Mouse (Mus musculus) lung, postnatal 0 days (tissue): Measurements from ENCODE around the gene Cnmd. TPM values are rescaled to one million over a fixed set of nuclear protein-coding genes. Genes with fewer than 3 reads are reported as not detected.

Source experiments
- ATAC-seq: fragments of 200-750 bp; cut with Nextera tagmentation; 2 replicates; pipeline ENCODE4 v1.8.0; 2017; ENCODE audit warnings: moderate library complexity
- DNase-seq: peaks from one replicate; pipeline ENCODE4 v3.0.0-alpha.2; 2016; ENCODE audit warnings: low spot score
- H3K27ac ChIP-seq: fragments of 300-500 bp; sonication (generic); 2 replicates; pipeline ENCODE4 v1.5.1; 2014; ENCODE audit warnings: antibody characterized with exemption, mild to moderate bottlenecking, low read length, mixed read lengths
- H3K27me3 ChIP-seq: fragments of 300-500 bp; sonication (generic); replicated peaks from 2 replicates; pipeline ENCODE4 v1.6.1; 2014; ENCODE audit warnings: low read length, mixed read lengths; ENCODE audit not compliant: insufficient read depth
- H3K36me3 ChIP-seq: fragments of 300-500 bp; sonication (generic); 2 replicates; pipeline ENCODE4 v1.6.1; 2014; ENCODE audit warnings: low read length, mixed read lengths; ENCODE audit not compliant: insufficient read depth
- H3K4me1 ChIP-seq: fragments of 300-500 bp; sonication (generic); 2 replicates; pipeline ENCODE4 v1.6.1; 2014; ENCODE audit warnings: antibody characterized with exemption, low read depth, low read length, mixed read lengths; ENCODE audit not compliant: insufficient read depth
- H3K4me2 ChIP-seq: fragments of 300-500 bp; sonication (generic); replicated peaks from 2 replicates; pipeline ENCODE4 v1.6.1; 2014; ENCODE audit warnings: low read depth, mild to moderate bottlenecking, low read length, moderate library complexity, mixed read lengths
- H3K4me3 ChIP-seq: fragments of 300-500 bp; sonication (generic); 2 replicates; pipeline ENCODE4 v1.5.1; 2014; ENCODE audit warnings: low read depth, low read length
- H3K9ac ChIP-seq: fragments of 300-500 bp; sonication (generic); replicated peaks from 2 replicates; pipeline ENCODE4 v1.6.1; 2014; ENCODE audit warnings: low read depth, mild to moderate bottlenecking
- H3K9me3 ChIP-seq: fragments of 300-500 bp; sonication (generic); 2 replicates; pipeline ENCODE4 v1.6.1; 2016; ENCODE audit warnings: low read length, mixed read lengths
- CTCF ChIP-seq: IDR thresholded peaks from 2 replicates; pipeline ENCODE4 v1.5.1; 2016; ENCODE audit warnings: antibody characterized with exemption, mild to moderate bottlenecking
- EP300 ChIP-seq: IDR thresholded peaks from 2 replicates; pipeline ENCODE4 v1.6.1; 2016; ENCODE audit warnings: antibody characterized with exemption, mild to moderate bottlenecking, control low read depth
- WGBS: fragments of 180-500 bp; shearing (Covaris S2); extraction: QIAGEN DNeasy Blood & Tissue Kit; methylation state at CpG from one replicate; pipeline ENCODE4 v1.1.7; 2014; 5-methylcytosine and 5-hydroxymethylcytosine counted together
- polyA plus RNA-seq: library from polyadenylated mRNA; unstranded; fragments of >200 nt; fragmentation: Nextera tagmentation; extraction: Ambion mirVana; gene quantifications from 2 replicates; pipeline ENCODE4 v1.2.1, GENCODE M21; 2015

Gene Cnmd
- polyA plus RNA-seq, 1 experiment from 2014 or later: 0.26 TPM

DNA sequence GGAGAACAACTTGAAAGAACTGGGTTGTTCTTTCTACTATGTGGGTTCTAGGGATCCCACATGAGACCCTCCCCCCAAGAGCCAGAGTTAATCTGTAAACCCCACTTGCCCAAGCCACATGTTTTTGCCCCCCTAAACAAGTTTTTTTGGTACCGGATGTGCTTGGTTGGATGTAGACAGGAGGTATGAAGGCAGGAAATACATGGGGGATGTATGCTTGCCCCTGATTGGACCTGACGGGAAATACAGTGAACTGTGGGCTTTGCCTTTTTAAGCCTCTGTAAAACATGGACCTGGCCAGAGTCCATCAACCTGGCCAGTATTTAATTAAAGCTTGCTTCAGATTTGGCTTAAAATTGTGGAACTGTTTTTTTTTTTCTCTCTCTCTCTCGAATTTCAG, 12.3 kb downstream of the Cnmd start:
- TF ChIP-seq CTCF (no peak), EP300 (no peak)
- H3K27ac ChIP-seq: no peak overlapping the region
- H3K36me3 ChIP-seq: no peaks in the 10 kb centered on the region
- H3K9me3 ChIP-seq: no peaks in the 10 kb centered on the region
- H3K4me3 ChIP-seq: no peak overlapping the region
- H3K4me1 ChIP-seq: no peaks in the 10 kb centered on the region
- ATAC-seq (no peak), DNase-seq (no peak)
- H3K9ac ChIP-seq: no peak overlapping the region
- H3K27me3 ChIP-seq: no peaks in the 10 kb centered on the region
- WGBS: 38% methylated on average over 3 of the region's 3 CpGs
- no peak overlapping the region for H3K4me2 ChIP-seq

DNA sequence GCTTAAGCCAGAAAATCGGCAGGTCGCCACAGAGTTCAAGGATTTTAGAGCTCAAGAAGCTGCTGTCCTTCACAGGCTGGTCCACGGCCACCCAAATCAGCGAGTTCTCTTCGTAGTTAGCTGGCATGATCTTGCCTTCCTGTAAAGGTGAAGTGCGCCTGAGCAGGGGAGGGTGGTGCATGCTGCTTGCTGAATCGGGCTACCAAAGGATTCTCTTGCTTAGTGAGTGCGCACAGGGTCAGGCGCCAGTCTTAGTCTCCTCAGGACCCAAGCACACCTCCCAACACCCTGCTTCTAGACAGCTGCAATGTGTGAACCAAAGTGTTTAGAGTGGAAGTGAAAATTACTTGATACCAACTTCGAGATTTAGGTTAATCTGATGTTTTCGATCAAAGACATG, 16.6 kb downstream of the Cnmd start:
- DNase-seq (no peak), ATAC-seq (no peak)
- no peaks in the 10 kb centered on the region for H3K9me3 ChIP-seq
- H3K27ac ChIP-seq: no peak overlapping the region
- H3K36me3 ChIP-seq: no peaks in the 10 kb centered on the region
- no peaks in the 10 kb centered on the region for H3K27me3 ChIP-seq
- no peak overlapping the region for H3K9ac ChIP-seq
- TF ChIP-seq CTCF (no peak), EP300 (no peak)
- H3K4me1 ChIP-seq: no peaks in the 10 kb centered on the region
- no peak overlapping the region for H3K4me2 ChIP-seq
- no peak overlapping the region for H3K4me3 ChIP-seq
- 14% methylated on average over 11 of the region's 11 CpGs for WGBS

DNA sequence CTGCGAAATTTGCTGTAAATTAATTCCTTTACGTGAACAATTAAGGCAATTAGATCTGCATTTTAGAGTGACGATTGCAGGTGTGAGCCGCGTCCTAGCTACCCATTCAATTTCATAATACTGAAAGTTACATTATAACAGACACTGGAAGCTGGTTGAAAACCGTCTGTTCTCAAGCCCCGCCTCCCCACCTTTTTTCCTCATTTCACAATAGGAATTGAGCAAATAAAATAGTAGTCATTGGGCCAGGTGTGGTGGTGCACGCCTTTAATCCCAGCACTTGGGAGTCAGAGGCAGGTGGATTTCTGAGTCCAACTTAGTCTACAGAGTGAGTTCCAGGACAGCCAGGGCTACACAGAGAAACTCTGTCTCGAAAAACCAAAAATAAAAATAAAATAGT, 19.9 kb downstream of the Cnmd start:
- ATAC-seq: no peak
- WGBS: 73% methylated on average over 9 of the region's 9 CpGs
- Histone ChIP-seq H3K9ac (no peak overlapping the region), H3K4me3 (no peak overlapping the region), H3K27ac (no peak overlapping the region), H3K4me2 (no peak overlapping the region), H3K4me1 (no peaks in the 10 kb centered on the region), H3K9me3 (no peaks in the 10 kb centered on the region), H3K36me3 (no peaks in the 10 kb centered on the region), H3K27me3 (no peaks in the 10 kb centered on the region)
- TF ChIP-seq EP300 (no peak), CTCF (no peak)
- peak; percentile 14 for DNase-seq

DNA sequence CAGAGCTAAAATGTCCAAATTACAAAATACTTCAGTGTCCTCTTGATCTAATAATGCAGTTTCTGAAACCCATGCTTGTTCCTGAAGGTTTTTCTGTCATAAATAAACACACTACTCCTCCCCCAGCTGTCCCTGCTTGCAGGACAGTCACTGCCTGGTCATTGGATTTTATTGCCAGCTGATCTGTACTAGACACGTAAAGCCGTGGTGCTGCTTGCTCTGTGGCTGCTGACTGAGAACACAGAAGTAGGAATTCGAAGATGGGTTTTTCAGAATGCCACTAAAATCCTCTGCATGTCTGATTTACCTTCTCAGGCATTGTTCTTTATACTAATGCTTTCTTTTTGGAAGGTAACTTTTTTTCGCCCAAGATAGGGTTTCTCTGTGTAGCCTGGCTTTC, 25.2 kb downstream of the Cnmd start:
- Histone ChIP-seq H3K4me2 (no peak overlapping the region), H3K4me1 (no peaks in the 10 kb centered on the region), H3K27me3 (no peaks in the 10 kb centered on the region), H3K9ac (no peak overlapping the region), H3K36me3 (no peaks in the 10 kb centered on the region), H3K4me3 (no peak overlapping the region), H3K27ac (no peak overlapping the region), H3K9me3 (no peaks in the 10 kb centered on the region)
- TF ChIP-seq EP300 (no peak), CTCF (no peak)
- 62% methylated on average over 4 of the region's 4 CpGs for WGBS
- DNase-seq (no peak), ATAC-seq (no peak; the same call in 1 of the 2 replicates)

DNA sequence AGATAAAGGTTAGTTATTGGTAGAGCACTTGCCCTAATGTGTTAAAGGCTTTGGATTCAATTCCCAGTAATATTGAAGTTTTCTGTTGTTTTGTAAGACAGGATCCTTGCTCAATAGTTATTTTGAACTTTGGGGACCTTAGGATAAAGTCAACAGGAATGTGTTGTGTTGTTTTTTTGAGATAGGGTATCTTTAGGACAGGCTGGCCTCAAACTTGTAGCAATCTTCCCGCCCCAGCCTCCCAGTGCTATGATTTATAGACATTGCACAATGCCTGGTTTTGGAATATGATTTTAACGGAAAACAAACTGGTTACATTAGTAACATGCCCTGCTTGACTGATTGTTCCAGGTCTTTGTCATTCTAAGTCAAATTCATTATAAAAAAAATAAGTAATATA, 28.8 kb downstream of the Cnmd start:
- ATAC-seq (no peak), DNase-seq (no peak)
- H3K27me3 ChIP-seq: no peaks in the 10 kb centered on the region
- H3K36me3 ChIP-seq: peaks cover 4% of the 10 kb centered on the region; the same call in 1 of the 2 replicates
- no peaks in the 10 kb centered on the region for H3K4me1 ChIP-seq
- no peak overlapping the region for H3K4me2 ChIP-seq
- no peak overlapping the region for H3K4me3 ChIP-seq
- WGBS: 83% methylated on average over 2 of the region's 2 CpGs
- H3K27ac ChIP-seq: no peak overlapping the region
- H3K9ac ChIP-seq: no peak overlapping the region
- TF ChIP-seq EP300: no peak
- TF ChIP-seq CTCF: no peak
- H3K9me3 ChIP-seq: no peaks in the 10 kb centered on the region

DNA sequence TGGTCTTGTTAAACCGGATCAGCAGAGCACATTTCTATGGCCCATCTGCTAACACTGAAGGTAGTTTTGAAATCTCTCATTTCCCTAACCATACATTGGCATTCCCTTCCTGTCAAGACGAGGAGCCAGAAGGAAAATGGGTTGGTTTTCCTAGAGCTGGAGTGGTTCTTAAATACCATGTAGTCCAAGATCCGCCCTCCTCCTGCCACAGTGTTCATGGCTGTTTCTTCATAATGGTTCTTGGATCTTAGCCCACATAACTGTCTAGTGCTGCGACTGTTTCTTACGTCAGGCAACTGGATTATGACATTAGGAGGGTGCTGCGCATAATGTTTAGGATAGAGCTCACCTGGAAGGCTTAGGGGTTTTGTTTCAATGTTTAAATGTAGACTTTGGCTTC, 29.6 kb downstream of the Cnmd start:
- 53% methylated on average over 6 of the region's 6 CpGs for WGBS
- no peaks in the 10 kb centered on the region for H3K9me3 ChIP-seq
- H3K4me3 ChIP-seq: no peak overlapping the region
- no peaks in the 10 kb centered on the region for H3K27me3 ChIP-seq
- TF ChIP-seq EP300: no peak
- no peak for TF ChIP-seq CTCF
- no peak overlapping the region for H3K27ac ChIP-seq
- no peaks in the 10 kb centered on the region for H3K4me1 ChIP-seq
- H3K4me2 ChIP-seq: no peak overlapping the region
- peaks cover 7% of the 10 kb centered on the region; the same call in 1 of the 2 replicates for H3K36me3 ChIP-seq
- DNase-seq (peak; percentile 62), ATAC-seq (peak; percentile 62)
- no peak overlapping the region for H3K9ac ChIP-seq

DNA sequence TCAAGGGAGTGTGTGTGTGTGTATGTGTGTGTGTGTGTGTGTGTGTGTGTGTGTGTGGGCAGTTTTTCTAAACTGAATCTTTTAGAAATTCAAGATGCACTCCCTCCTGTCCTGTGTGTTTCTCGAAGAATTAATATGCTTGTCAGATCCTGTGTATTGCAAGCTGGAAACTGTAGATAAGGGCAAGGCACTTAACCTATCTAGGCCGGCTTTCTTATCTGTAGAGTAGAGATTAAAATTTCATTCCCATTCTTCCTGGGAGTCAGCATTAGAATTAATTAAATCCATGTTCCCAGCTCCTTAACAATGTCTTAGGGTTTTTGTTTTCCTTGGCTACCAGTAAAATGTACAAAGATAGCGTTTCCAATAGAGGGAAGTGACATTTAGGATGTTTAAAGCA, 40.8 kb downstream of the Cnmd start:
- H3K27me3 ChIP-seq: no peaks in the 10 kb centered on the region
- TF ChIP-seq CTCF (no peak), EP300 (no peak)
- H3K36me3 ChIP-seq: peaks cover 24% of the 10 kb centered on the region
- no peak overlapping the region for H3K4me2 ChIP-seq
- no peak overlapping the region for H3K4me3 ChIP-seq
- ATAC-seq (no peak), DNase-seq (no peak)
- H3K9me3 ChIP-seq: no peaks in the 10 kb centered on the region
- no peak overlapping the region for H3K9ac ChIP-seq
- no peaks in the 10 kb centered on the region for H3K4me1 ChIP-seq
- whole genome bisulfite sequencing: 34% methylated on average over 3 of the region's 3 CpGs
- no peak overlapping the region for H3K27ac ChIP-seq
